Mouse (Mus musculus) midbrain, postnatal 0 days (tissue): ENCODE measurements at regions not wholly inside any gene's neighbourhood (a gene's known extent, or its start where the extent isn't known, plus 50 kb on each side); places are given as distances from the start of the nearest gene placed in this dataset.

ENCODE experiments used
- ATAC-seq: fragments of 200-750 bp; cut with Nextera tagmentation; 2 replicates; pipeline ENCODE4 v1.8.0; 2017; ENCODE audit warnings: moderate number of reproducible peaks, mild to moderate bottlenecking, moderate TSS enrichment, moderate library complexity; ENCODE audit not compliant: low FRiP score
- DNase-seq: peaks from one replicate; pipeline ENCODE4 v3.0.0-alpha.2; 2015; ENCODE audit warnings: low spot score
- H3K27ac ChIP-seq: fragments of 300-500 bp; sonication (generic); 2 replicates; pipeline ENCODE4 v1.5.1; 2014; ENCODE audit warnings: low read depth, mild to moderate bottlenecking, low read length, mixed read lengths
- H3K27me3 ChIP-seq: fragments of 300-500 bp; sonication (generic); 2 replicates; pipeline ENCODE4 v1.6.1; 2014; ENCODE audit warnings: low read length, control low read depth, mixed read lengths; ENCODE audit not compliant: insufficient read depth
- H3K36me3 ChIP-seq: fragments of 300-500 bp; sonication (generic); 2 replicates; pipeline ENCODE4 v1.6.1; 2014; ENCODE audit warnings: low read length, control low read depth, mixed read lengths; ENCODE audit not compliant: insufficient read depth
- H3K4me1 ChIP-seq: fragments of 300-500 bp; sonication (generic); 2 replicates; pipeline ENCODE4 v1.6.1; 2014; ENCODE audit warnings: mild to moderate bottlenecking, control low read depth, antibody characterized with exemption, low read length, mixed read lengths; ENCODE audit not compliant: insufficient read depth
- H3K4me2 ChIP-seq: fragments of 300-500 bp; sonication (generic); 2 replicates; pipeline ENCODE4 v1.6.1; 2014; ENCODE audit warnings: low read depth, mild to moderate bottlenecking, low read length, mixed read lengths; ENCODE audit not compliant: poor library complexity, severe bottlenecking
- H3K4me3 ChIP-seq: fragments of 300-500 bp; sonication (generic); 2 replicates; pipeline ENCODE4 v1.5.1; 2014; ENCODE audit warnings: low read depth, mild to moderate bottlenecking, low read length, moderate library complexity
- H3K9ac ChIP-seq: fragments of 300-500 bp; sonication (generic); replicated peaks from 2 replicates; pipeline ENCODE4 v1.6.1; 2014; ENCODE audit warnings: mild to moderate bottlenecking, low read length, moderate library complexity, mixed read lengths; ENCODE audit not compliant: poor library complexity, severe bottlenecking
- H3K9me3 ChIP-seq: fragments of 300-500 bp; sonication (generic); 2 replicates; pipeline ENCODE4 v1.6.1; 2016; ENCODE audit warnings: low read length, control low read depth
- CTCF ChIP-seq: IDR thresholded peaks from 2 replicates; pipeline ENCODE4 v1.5.1; 2016; ENCODE audit warnings: antibody characterized with exemption, mild to moderate bottlenecking
- WGBS: fragments of 180-500 bp; shearing (Covaris S2); extraction: QIAGEN DNeasy Blood & Tissue Kit; methylation state at CpG from one replicate; pipeline ENCODE4 v1.1.7; 2014; 5-methylcytosine and 5-hydroxymethylcytosine counted together

DNA sequence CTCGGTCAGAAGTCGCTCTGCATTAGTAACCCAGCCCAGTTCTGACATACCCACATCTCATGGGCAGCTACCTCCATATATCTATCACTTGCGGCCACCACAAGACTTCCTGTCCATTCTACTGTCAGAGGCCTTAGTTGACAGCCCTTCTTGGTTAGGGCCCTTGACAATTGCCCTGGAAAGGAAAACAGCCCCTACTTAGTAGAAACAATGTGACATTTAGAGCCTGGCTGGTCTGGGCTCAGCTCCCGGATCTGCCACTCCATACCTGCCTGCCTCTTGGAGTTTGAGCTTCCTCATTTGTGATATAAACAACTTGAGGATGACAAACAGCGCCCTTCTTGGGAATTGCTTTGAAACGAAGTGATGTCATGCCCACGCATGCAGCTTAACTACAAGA, 210.5 kb downstream of the 1500009L16Rik start:
- H3K9me3 ChIP-seq = no peaks in the 10 kb centered on the region
- no peak for TF ChIP-seq CTCF
- no peaks in the 10 kb centered on the region for H3K4me1 ChIP-seq
- H3K27ac ChIP-seq = no peak overlapping the region
- no peak overlapping the region for H3K4me2 ChIP-seq
- no peak overlapping the region for H3K9ac ChIP-seq
- WGBS = 92% methylated on average over 7 of the region's 7 CpGs
- H3K4me3 ChIP-seq = no peak overlapping the region
- DNase-seq (no peak), ATAC-seq (no peak)
- no peaks in the 10 kb centered on the region for H3K27me3 ChIP-seq
- no peaks in the 10 kb centered on the region for H3K36me3 ChIP-seq

DNA sequence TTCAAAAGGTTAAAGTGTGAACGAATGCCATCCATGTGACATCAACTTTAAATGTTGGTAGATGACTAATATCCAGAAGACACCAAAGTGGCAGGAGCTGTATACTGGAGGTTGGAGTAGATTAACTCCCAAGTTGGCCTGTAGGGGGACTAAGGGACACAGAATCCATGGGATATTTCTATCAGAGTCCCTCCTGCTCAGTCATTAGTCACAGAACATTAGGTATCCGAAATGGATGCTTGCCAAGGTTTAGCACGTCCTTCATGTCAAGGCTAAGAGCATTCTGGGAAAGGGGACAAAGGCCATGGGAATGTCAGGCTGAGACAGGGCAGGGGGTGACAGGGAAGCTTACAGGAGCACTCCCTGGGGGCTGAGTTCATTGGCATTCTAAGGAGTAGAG, 211.8 kb downstream of the 1500009L16Rik start:
- DNase-seq (peak; percentile 23), ATAC-seq (no peak)
- Histone ChIP-seq H3K36me3 (no peaks in the 10 kb centered on the region), H3K4me2 (no peak overlapping the region), H3K9ac (no peak overlapping the region), H3K4me3 (no peak overlapping the region), H3K9me3 (no peaks in the 10 kb centered on the region), H3K27me3 (no peaks in the 10 kb centered on the region), H3K4me1 (no peaks in the 10 kb centered on the region), H3K27ac (no peak overlapping the region)
- 66% methylated on average over 3 of the region's 3 CpGs for WGBS
- TF ChIP-seq CTCF = no peak

- H3K4me2 ChIP-seq = no peak overlapping the region
- no peaks in the 10 kb centered on the region for H3K36me3 ChIP-seq
- no peaks in the 10 kb centered on the region for H3K9me3 ChIP-seq
- no peak overlapping the region for H3K4me3 ChIP-seq
- no peaks in the 10 kb centered on the region for H3K27me3 ChIP-seq
- no peak for TF ChIP-seq CTCF
- no peak for ATAC-seq
- no peak overlapping the region for H3K9ac ChIP-seq
- WGBS = 70% methylated on average over 9 of the region's 9 CpGs
- no peaks in the 10 kb centered on the region for H3K4me1 ChIP-seq
- H3K27ac ChIP-seq = no peak overlapping the region
- no peak for DNase-seq
Measured at GRCm38 (mm10) chr10:83937168-83937567, 214.5 kb downstream of the 1500009L16Rik start.

DNA sequence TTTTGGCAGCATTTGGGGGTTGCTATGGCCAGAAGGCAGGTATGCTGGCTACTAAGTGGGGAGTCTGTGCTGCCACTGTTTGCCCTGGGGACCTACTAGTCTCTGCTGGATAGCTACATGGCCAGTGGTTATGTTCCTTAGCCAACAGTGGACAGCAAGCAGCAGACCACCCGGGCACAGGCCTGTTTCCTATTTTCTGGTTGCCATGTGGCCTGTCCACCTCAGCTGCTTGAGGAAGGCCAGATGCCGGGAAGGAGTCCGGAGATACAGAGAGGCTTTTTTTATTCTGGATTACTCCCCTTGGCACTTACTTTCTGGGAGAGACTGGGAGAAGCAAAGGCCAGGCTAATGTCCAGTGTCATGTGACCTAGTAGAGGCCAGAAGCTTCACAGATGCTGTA, 219.4 kb downstream of the 1500009L16Rik start:
- H3K9ac ChIP-seq = no peak overlapping the region
- DNase-seq (no peak), ATAC-seq (no peak)
- 71% methylated on average over 3 of the region's 3 CpGs for WGBS
- no peaks in the 10 kb centered on the region for H3K36me3 ChIP-seq
- no peak overlapping the region for H3K4me2 ChIP-seq
- no peak for TF ChIP-seq CTCF
- H3K4me3 ChIP-seq = no peak overlapping the region
- no peaks in the 10 kb centered on the region for H3K9me3 ChIP-seq
- H3K4me1 ChIP-seq = no peaks in the 10 kb centered on the region
- no peaks in the 10 kb centered on the region for H3K27me3 ChIP-seq
- no peak overlapping the region for H3K27ac ChIP-seq

DNA sequence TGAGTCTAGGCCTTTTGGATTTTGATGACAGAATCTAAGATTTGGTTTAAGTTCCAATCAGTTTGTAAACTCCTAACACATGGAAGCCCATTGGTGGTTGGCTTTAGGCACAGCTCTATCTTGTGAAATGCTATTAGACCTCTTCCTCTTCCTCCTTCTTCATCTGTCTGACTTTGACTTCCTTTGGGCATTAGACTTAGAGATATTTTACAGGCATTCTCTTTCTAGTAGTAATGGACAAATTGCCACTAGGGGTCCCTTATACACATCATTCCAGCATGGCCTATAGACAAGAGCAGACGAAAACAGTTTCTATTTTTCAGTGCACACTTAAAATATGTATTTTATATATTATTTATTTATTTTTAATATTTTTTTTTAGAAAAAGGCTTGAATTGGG, 221.5 kb downstream of the 1500009L16Rik start:
- H3K4me2 ChIP-seq = no peak overlapping the region
- no peak overlapping the region for H3K27ac ChIP-seq
- H3K27me3 ChIP-seq = no peaks in the 10 kb centered on the region
- DNase-seq (no peak), ATAC-seq (no peak)
- H3K4me3 ChIP-seq = no peak overlapping the region
- no peaks in the 10 kb centered on the region for H3K4me1 ChIP-seq
- WGBS = 88% methylated on average over 1 of the region's 1 CpGs
- H3K9ac ChIP-seq = no peak overlapping the region
- H3K36me3 ChIP-seq = no peaks in the 10 kb centered on the region
- peak; percentile 15; the same call in 1 of the 2 replicates for TF ChIP-seq CTCF
- no peaks in the 10 kb centered on the region for H3K9me3 ChIP-seq

- no peak for DNase-seq
- Histone ChIP-seq H3K27ac (no peak overlapping the region), H3K9me3 (no peaks in the 10 kb centered on the region), H3K9ac (no peak overlapping the region), H3K36me3 (no peaks in the 10 kb centered on the region), H3K4me3 (no peak overlapping the region), H3K4me1 (no peaks in the 10 kb centered on the region), H3K27me3 (no peaks in the 10 kb centered on the region), H3K4me2 (no peak overlapping the region)
- TF ChIP-seq CTCF = no peak
- ATAC-seq = no peak
- WGBS = 97% methylated on average over 10 of the region's 10 CpGs
Measured at GRCm38 (mm10) chr10:83944897-83945296, 222.2 kb downstream of the 1500009L16Rik start.

GRCm38 (mm10) chr10:83945503-83945902, 222.8 kb downstream of the 1500009L16Rik start:
- no peak overlapping the region for H3K4me3 ChIP-seq
- no peaks in the 10 kb centered on the region for H3K9me3 ChIP-seq
- no peaks in the 10 kb centered on the region for H3K4me1 ChIP-seq
- H3K4me2 ChIP-seq = no peak overlapping the region
- ATAC-seq = no peak
- no peak overlapping the region for H3K9ac ChIP-seq
- no peak for DNase-seq
- no peak overlapping the region for H3K27ac ChIP-seq
- WGBS = 86% methylated on average over 9 of the region's 9 CpGs
- TF ChIP-seq CTCF = no peak
- H3K36me3 ChIP-seq = no peaks in the 10 kb centered on the region
- no peaks in the 10 kb centered on the region for H3K27me3 ChIP-seq
